Mouse (Mus musculus) layer of hippocampus, adult 6 months (tissue): ENCODE measurements around the gene Yeats2. TPM values are rescaled to one million over a fixed set of nuclear protein-coding genes. Genes with fewer than 3 reads are reported as not detected.

ENCODE experiments used
- long read RNA-seq, 2 experiments: library from polyadenylated mRNA; unstranded; transcript quantifications; one replicate each; pipeline ENCODE4 v2.0.0; 2019 to 2020
- polyA plus RNA-seq: library from polyadenylated mRNA; unstranded; fragments of <200 nt; fragmentation: Nextera tagmentation; gene quantifications from 2 replicates; pipeline ENCODE4 v1.2.3, GENCODE M21; 2021

Gene Yeats2
- 4.3 and 4.4 TPM in 2 replicates for polyA plus RNA-seq
- long read RNA-seq, experiment 1, full-length matches to known transcripts: 1 of 6 reads
- long read RNA-seq, experiment 1, partial matches to known transcripts: 2 of 6 reads
- long read RNA-seq, experiment 1, other reads (novel, unspliced or antisense): 3 of 6 reads
- long read RNA-seq, experiment 2, full-length matches to known transcripts: 7 of 44 reads
- long read RNA-seq, experiment 2, partial matches to known transcripts: 21 of 44 reads
- long read RNA-seq, experiment 2, other reads (novel, unspliced or antisense): 16 of 44 reads

DNA sequence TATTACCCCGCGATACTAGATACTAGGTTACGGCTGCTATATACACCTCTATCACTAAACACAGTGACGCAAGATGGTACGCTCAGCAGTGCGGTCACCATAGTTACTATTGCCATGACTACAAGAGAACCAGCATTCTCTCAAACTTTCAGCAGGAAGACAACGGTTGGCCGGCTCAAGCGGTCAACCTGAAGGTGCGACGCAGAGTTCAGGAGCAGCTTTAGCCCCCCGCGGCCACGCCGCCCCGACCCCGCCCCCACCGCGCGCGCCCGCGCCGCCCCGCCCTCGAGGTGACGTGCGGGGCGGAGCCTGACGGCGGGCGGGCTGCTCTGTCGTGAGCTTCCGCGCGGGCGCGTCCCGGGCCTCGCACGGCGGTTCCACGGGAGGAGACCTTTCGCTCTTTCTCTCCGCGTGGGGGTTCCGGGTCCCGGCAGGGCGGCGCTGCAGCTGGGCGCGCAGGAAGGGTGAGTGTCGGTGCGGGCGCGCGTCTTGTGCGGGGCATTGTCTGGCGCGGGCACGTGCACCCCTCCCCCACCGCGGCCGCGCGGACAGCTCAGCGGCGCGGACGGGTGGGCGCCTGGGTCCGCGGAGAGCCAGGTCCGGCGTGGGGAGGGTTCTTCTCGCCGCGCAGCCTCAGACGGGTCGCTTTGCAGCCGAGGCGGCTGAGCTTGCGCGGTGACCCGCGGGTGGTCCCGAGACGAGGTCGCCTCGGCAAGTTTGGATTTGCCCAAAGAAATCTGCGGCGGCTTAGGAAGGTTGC is at the start of gene Yeats2:
TSS of gene Yeats2 (plus strand) at position 292 of the 760 bp plus-strand sequence.

DNA sequence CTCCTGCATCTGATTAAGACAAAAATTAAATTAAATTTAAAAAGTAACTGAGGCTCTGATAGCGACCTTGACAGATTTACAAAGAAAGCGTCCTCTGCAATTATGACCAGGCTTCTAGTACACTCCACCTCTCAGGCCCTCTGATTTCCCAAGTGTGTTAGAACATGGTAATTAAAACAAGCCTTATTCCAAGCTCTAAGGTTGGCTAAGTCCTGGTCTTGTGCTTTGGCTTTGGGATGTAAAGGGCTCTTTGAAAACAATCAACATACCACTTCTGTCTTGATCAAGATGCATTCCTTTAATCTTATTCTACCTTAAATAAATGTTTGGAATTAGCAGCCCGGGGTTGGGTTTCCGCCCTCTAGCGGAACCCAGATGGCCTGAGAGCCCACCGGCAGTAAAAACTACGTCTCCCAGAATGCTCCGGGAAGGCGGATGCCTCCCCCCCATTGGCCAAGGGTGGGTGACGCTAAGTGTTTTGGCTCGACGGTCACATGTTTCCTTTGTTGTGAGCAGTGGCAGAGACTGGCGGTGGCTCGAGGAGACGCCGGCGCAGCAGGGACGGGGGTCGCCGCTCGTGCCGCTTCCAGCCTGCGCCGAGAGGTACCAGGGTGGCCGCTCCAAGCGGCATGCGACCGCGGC is 43.7 kb upstream of the Yeats2 start, which contains the start of gene Klhl24:
TSS of gene Klhl24 (plus strand) at position 474 of the 642 bp plus-strand sequence.

GRCm38 (mm10) chr16:20240468-20241414 is 99.9 kb downstream of the Yeats2 start, which contains the start of gene Map6d1:
Map6d1 (minus strand) TSS chr16:20241358.

Other genes with a start within 250 kb of the Yeats2 start
- 1.9 and 2.7 TPM in 2 replicates for gene Klhl6, start 158.0 kb upstream of the Yeats2 start, polyA plus RNA-seq
- 17.3 and 19.2 TPM in 2 replicates for gene Klhl24, start 43.5 kb upstream of the Yeats2 start, polyA plus RNA-seq
- 37.3 and 38.1 TPM in 2 replicates for gene Map6d1, start 100.3 kb downstream of the Yeats2 start, polyA plus RNA-seq
- gene Parl, start 161.3 kb downstream of the Yeats2 start, polyA plus RNA-seq: 49.0 and 49.9 TPM in 2 replicates
- not detected in 2 replicates for gene Cyp2ab1, start 184.3 kb downstream of the Yeats2 start, polyA plus RNA-seq